Mouse (Mus musculus): ENCODE measurements around the gene Spen. TPM values are rescaled to one million over a fixed set of nuclear protein-coding genes. Genes with fewer than 3 reads are reported as not detected.
A peak's percentile ranks its signal among the peaks of the same experiment; 100 is the strongest.

The Spen gene
- polyA plus RNA-seq, 1 experiment from 2014 or later, result 23.9 TPM

DNA sequence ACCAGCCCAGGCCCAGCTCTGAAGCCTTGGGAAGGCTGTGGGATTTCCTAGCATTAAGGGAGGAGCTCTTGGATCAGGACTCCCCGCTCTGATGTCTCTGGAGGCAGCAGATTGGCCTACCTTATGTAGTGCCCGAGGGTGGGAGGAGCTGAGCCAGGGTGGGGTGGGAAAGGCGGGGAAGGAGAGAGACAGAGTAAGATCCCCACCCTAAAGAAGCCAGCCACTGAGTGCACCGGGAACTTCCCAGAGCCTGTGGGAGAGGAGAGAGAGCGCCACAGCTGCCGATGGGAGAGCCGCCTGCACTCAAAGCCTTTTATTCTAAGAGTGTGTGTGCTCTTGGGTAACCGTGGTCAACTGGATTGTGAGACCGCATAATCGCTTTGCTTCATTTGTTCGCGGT lies 77.3 kb downstream of the Spen start:
- ATAC-seq (ENCODE audit: low FRiP score, low TSS enrichment), result no peak
- no peaks in the 10 kb centered on the region for H3K27me3 ChIP-seq (ENCODE audit: control insufficient read depth, insufficient read depth, low read length)
- no peak overlapping the region for H3K4me3 ChIP-seq (replicated peaks; ENCODE audit: low read depth, low read length)
- H3K4me1 ChIP-seq (ENCODE audit: control insufficient read depth, insufficient read depth, low read length), result 0 out of 2 replicates have a peak, but pooled peaks cover 3% of the 10 kb centered on the region
- WGBS, result 22% methylated on average over 12 of the region's 12 CpGs
- no peaks in the 10 kb centered on the region for H3K9me3 ChIP-seq (ENCODE audit: control insufficient read depth, low read length)
- H3K36me3 ChIP-seq (ENCODE audit: control insufficient read depth, insufficient read depth, low read length), result peaks cover 50% of the 10 kb centered on the region
- DNase-seq, result peak; percentile 39
- no peak overlapping the region for H3K9ac ChIP-seq (replicated peaks; ENCODE audit: low read length)
- no peak overlapping the region for H3K4me2 ChIP-seq (ENCODE audit: low read length)
- H3K27ac ChIP-seq (replicated peaks; ENCODE audit: low read depth, low read length), result no peak overlapping the region

DNA sequence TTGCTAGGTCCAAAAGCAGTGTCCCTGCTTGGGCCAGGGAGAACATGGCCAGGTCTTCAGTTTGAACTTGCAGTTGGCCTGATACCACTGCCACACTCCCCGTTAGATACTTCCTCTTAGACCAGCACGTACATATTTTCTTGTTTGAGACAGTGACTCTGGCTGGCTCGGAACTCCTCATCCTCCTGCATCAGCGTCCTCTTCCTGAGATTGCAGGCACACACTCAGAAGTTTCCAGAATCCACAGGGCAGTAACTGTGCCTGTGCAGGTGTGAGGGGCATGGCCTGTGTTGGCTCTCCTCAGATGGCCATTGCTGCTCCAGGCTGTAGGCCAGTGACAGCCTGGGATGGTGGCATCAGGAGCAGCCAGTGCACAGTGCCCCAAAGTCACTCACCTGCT lies 77.9 kb downstream of the Spen start:
- DNase-seq, result no peak
- 94% methylated on average over 4 of the region's 4 CpGs for WGBS
- Histone ChIP-seq H3K27ac (replicated peaks; ENCODE audit: low read depth, low read length) (no peak overlapping the region), H3K9ac (replicated peaks; ENCODE audit: low read length) (no peak overlapping the region), H3K9me3 (ENCODE audit: control insufficient read depth, low read length) (no peaks in the 10 kb centered on the region), H3K4me1 (ENCODE audit: control insufficient read depth, insufficient read depth, low read length) (0 out of 2 replicates have a peak, but pooled peaks cover 3% of the 10 kb centered on the region), H3K36me3 (ENCODE audit: control insufficient read depth, insufficient read depth, low read length) (peaks cover 48% of the 10 kb centered on the region), H3K4me3 (replicated peaks; ENCODE audit: low read depth, low read length) (no peak overlapping the region), H3K27me3 (ENCODE audit: control insufficient read depth, insufficient read depth, low read length) (no peaks in the 10 kb centered on the region), H3K4me2 (ENCODE audit: low read length) (no peak overlapping the region)
- ATAC-seq (ENCODE audit: low FRiP score, low TSS enrichment), result no peak

DNA sequence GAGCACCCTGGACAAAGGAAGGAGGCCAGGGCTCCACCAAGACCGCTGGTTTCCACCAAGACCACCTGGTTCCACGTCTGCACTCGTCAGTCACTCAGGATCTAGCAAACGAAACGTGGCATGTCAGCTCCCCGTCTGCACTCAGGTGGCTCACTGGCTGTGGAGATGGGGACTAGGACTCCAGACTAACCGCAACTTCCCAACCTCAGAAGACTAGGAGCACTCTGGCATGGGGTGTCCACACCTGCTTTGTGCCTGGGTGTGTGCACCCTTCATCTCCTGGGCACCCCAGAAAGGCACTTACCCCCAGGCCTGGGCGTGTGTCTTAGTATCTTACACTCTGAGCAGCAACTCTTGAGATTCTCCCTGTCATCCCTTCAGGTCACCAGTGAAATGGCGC lies 78.6 kb downstream of the Spen start:
- Histone ChIP-seq H3K4me1 (ENCODE audit: control insufficient read depth, insufficient read depth, low read length) (0 out of 2 replicates have a peak, but pooled peaks cover 3% of the 10 kb centered on the region), H3K4me3 (replicated peaks; ENCODE audit: low read depth, low read length) (no peak overlapping the region), H3K9me3 (ENCODE audit: control insufficient read depth, low read length) (no peaks in the 10 kb centered on the region), H3K36me3 (ENCODE audit: control insufficient read depth, insufficient read depth, low read length) (peaks cover 41% of the 10 kb centered on the region), H3K27ac (replicated peaks; ENCODE audit: low read depth, low read length) (no peak overlapping the region), H3K27me3 (ENCODE audit: control insufficient read depth, insufficient read depth, low read length) (no peaks in the 10 kb centered on the region), H3K4me2 (ENCODE audit: low read length) (no peak overlapping the region), H3K9ac (replicated peaks; ENCODE audit: low read length) (no peak overlapping the region)
- 87% methylated on average over 9 of the region's 9 CpGs for WGBS
- no peak for ATAC-seq (ENCODE audit: low FRiP score, low TSS enrichment)
- no peak for DNase-seq

DNA sequence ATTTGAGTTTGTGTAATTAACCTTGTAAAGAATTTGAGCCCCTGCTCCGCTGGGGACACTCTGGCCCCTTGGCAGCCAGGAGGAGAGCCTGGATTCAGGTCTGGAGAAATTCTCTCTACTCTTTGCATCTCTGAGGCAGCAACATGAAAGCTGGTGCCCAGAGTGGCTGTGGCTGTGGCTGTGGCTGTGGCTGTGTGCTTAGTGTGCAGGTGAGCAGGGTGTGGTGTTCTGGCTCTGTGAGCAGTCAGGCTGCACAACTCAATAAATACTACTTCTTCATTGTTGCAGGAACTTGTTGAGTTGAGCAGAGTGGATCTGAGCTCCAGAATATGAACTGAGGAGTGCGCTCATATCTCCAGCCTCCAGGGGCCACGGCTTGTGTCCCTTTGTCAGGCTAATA lies 79.5 kb downstream of the Spen start:
- WGBS, result 79% methylated on average over 3 of the region's 3 CpGs
- no peak for ATAC-seq (ENCODE audit: low FRiP score, low TSS enrichment)
- no peak overlapping the region for H3K27ac ChIP-seq (replicated peaks; ENCODE audit: low read depth, low read length)

DNA sequence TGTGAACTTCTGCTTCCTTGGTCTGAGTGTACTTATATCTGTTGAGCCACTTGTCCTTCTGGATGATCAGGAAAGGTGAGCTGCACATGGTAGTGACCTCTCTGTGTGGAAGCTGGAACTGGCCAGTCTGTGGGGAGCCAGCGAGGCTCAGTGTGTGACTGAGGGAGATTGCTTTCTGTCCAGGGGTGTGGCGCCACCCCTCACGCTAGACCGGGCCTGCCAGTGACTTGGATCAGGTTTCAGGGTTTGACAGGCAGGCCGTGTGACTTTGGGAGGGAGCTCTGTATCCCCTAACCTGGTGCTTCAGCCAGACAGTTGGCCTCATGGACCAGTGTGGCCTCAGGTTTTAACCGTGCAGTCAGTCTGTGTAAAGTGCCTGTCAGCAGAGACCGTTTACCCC lies 80.2 kb downstream of the Spen start:
- Histone ChIP-seq H3K27ac (replicated peaks; ENCODE audit: low read depth, low read length) (no peak overlapping the region), H3K36me3 (ENCODE audit: control insufficient read depth, insufficient read depth, low read length) (peaks cover 32% of the 10 kb centered on the region), H3K4me1 (ENCODE audit: control insufficient read depth, insufficient read depth, low read length) (0 out of 2 replicates have a peak, but pooled peaks cover 3% of the 10 kb centered on the region), H3K27me3 (ENCODE audit: control insufficient read depth, insufficient read depth, low read length) (no peaks in the 10 kb centered on the region), H3K4me2 (ENCODE audit: low read length) (no peak overlapping the region), H3K4me3 (replicated peaks; ENCODE audit: low read depth, low read length) (no peak overlapping the region), H3K9me3 (ENCODE audit: control insufficient read depth, low read length) (no peaks in the 10 kb centered on the region), H3K9ac (replicated peaks; ENCODE audit: low read length) (no peak overlapping the region)
- no peak for ATAC-seq (ENCODE audit: low FRiP score, low TSS enrichment)
- WGBS, result 16% methylated on average over 7 of the region's 7 CpGs
- no peak for DNase-seq

More for the DNA sequence above, 79.5 kb downstream of the Spen start:
- no peak overlapping the region for H3K9ac ChIP-seq (replicated peaks; ENCODE audit: low read length)
- H3K36me3 ChIP-seq (ENCODE audit: control insufficient read depth, insufficient read depth, low read length), result peaks cover 34% of the 10 kb centered on the region
- H3K4me1 ChIP-seq (ENCODE audit: control insufficient read depth, insufficient read depth, low read length), result 0 out of 2 replicates have a peak, but pooled peaks cover 3% of the 10 kb centered on the region
- no peak for DNase-seq
- no peak overlapping the region for H3K4me2 ChIP-seq (ENCODE audit: low read length)
- no peaks in the 10 kb centered on the region for H3K27me3 ChIP-seq (ENCODE audit: control insufficient read depth, insufficient read depth, low read length)
- H3K9me3 ChIP-seq (ENCODE audit: control insufficient read depth, low read length), result no peaks in the 10 kb centered on the region
- H3K4me3 ChIP-seq (replicated peaks; ENCODE audit: low read depth, low read length), result no peak overlapping the region

DNA sequence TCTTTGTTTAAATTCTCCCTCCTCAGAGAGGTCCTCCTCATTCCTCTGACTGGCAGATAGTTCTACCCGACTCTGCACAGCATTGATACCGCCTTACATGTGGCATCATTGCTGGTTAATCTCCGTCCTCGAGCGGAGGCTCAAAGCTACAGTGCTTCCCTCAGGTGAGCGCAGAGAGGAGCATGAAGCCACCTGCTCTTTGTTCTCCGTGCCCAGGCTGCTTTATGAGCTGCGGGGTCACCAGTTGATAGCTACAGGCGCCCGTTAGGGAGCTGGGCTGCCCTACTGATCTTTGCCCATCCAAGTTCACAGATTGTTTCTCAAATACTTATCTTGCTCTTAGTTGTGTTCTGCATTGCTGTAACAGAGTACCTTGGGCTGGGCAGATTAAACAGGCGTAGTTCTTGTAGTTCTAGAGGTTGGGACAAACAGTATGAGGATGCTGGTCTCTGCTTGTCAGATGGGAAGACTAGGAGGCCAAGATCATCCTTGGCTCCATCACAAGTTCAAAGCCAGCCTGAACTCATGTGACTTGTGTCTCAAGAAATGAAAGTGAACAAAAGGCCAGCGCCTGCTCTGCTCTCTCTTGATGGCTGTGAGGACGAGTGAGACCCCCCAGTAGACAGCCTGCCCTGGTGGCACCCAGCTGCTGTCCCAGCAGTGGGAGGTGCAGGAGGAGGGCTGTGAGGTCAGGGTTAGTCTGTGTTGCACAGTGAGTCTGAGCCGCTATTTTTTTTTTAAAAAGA lies 82.0 kb downstream of the Spen start:
- WGBS, result 92% methylated on average over 14 of the region's 14 CpGs
- DNase-seq, result no peak

DNA sequence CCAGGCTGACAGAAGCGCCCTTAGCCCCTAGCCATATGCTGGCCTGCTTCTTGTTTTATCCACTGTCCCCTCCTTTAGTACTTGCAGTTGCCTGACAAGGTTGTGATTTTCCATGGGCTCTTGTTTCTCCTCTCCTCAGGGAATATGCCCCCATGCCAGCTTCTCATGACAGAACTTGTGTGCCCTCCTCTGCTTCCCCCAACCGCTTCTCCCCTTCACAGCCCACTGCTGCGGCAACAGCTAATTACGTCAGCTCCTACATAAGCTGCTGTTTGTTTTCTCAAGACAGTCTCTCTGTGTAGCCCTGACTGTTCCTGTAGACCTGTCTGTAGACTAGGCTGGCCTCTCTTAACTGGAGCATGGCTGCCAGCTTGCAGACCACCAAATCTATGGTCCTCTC lies 82.9 kb downstream of the Spen start:
- no peak overlapping the region for H3K4me2 ChIP-seq (ENCODE audit: low read length)
- no peak overlapping the region for H3K4me3 ChIP-seq (replicated peaks; ENCODE audit: low read depth, low read length)
- no peaks in the 10 kb centered on the region for H3K27me3 ChIP-seq (ENCODE audit: control insufficient read depth, insufficient read depth, low read length)
- H3K9me3 ChIP-seq (ENCODE audit: control insufficient read depth, low read length), result no peaks in the 10 kb centered on the region
- H3K9ac ChIP-seq (replicated peaks; ENCODE audit: low read length), result no peak overlapping the region
- ATAC-seq (ENCODE audit: low FRiP score, low TSS enrichment) (no peak), DNase-seq (no peak)
- H3K27ac ChIP-seq (replicated peaks; ENCODE audit: low read depth, low read length), result no peak overlapping the region
- H3K36me3 ChIP-seq (ENCODE audit: control insufficient read depth, insufficient read depth, low read length), result peaks cover 33% of the 10 kb centered on the region
- H3K4me1 ChIP-seq (ENCODE audit: control insufficient read depth, insufficient read depth, low read length), result no peaks in the 10 kb centered on the region
- 86% methylated on average over 4 of the region's 4 CpGs for WGBS

More for the DNA sequence above, 82.0 kb downstream of the Spen start:
- Histone ChIP-seq H3K4me2 (ENCODE audit: low read length) (no peak overlapping the region), H3K4me1 (ENCODE audit: control insufficient read depth, insufficient read depth, low read length) (0 out of 2 replicates have a peak, but pooled peaks cover 3% of the 10 kb centered on the region), H3K36me3 (ENCODE audit: control insufficient read depth, insufficient read depth, low read length) (peaks cover 30% of the 10 kb centered on the region), H3K27ac (replicated peaks; ENCODE audit: low read depth, low read length) (no peak overlapping the region), H3K9me3 (ENCODE audit: control insufficient read depth, low read length) (no peaks in the 10 kb centered on the region), H3K4me3 (replicated peaks; ENCODE audit: low read depth, low read length) (no peak overlapping the region), H3K9ac (replicated peaks; ENCODE audit: low read length) (no peak overlapping the region), H3K27me3 (ENCODE audit: control insufficient read depth, insufficient read depth, low read length) (no peaks in the 10 kb centered on the region)
- ATAC-seq (ENCODE audit: low FRiP score, low TSS enrichment), result no peak

DNA sequence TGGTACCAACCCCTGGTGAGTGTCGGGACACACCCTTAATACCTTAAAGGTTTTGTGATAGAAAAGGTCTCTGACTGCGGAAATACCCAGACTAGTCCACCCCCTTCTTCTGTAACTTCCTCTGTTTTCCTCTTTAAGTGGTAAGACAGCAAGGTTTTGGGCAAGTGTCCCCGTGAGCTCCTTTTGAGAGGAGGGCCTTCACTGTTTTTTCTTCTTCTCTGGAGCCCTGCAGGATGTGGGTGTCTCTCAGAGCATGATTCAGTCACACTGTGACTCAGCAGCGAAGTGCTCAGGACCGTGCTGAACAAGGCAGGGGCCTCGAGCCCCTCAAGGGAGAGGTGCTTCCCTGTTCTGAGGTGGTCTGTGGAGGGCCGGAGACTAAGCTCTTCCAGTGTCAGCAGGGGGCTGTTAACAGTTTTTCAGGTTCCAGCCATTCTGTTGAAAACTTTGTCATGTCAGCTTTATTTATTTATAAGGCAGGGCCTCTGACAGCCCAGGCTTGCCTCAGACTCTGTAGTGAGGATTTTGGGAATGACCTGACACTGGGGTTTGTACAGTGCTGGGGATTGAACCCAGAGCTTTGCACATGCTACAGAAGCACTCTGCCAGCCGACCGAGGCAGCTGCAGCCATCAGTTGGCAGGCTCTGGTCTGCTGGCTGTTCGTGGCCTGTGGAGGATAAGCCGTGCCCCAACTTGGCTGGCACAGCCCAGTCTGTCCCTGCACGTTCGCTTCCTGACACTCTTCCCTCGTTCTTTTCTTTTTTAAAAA lies 83.6 kb downstream of the Spen start:
- no peak for ATAC-seq (ENCODE audit: low FRiP score, low TSS enrichment)
- no peaks in the 10 kb centered on the region for H3K27me3 ChIP-seq (ENCODE audit: control insufficient read depth, insufficient read depth, low read length)
- no peak overlapping the region for H3K9ac ChIP-seq (replicated peaks; ENCODE audit: low read length)
- H3K4me3 ChIP-seq (replicated peaks; ENCODE audit: low read depth, low read length), result no peak overlapping the region
- H3K9me3 ChIP-seq (ENCODE audit: control insufficient read depth, low read length), result no peaks in the 10 kb centered on the region
- DNase-seq, result no peak
- 86% methylated on average over 14 of the region's 14 CpGs for WGBS
- H3K4me2 ChIP-seq (ENCODE audit: low read length), result no peak overlapping the region
- peaks cover 38% of the 10 kb centered on the region for H3K36me3 ChIP-seq (ENCODE audit: control insufficient read depth, insufficient read depth, low read length)
- H3K4me1 ChIP-seq (ENCODE audit: control insufficient read depth, insufficient read depth, low read length), result no peaks in the 10 kb centered on the region
- H3K27ac ChIP-seq (replicated peaks; ENCODE audit: low read depth, low read length), result no peak overlapping the region

Measured in midbrain, embryonic 14.5 days (tissue).